Mouse (Mus musculus) testis, adult 2 months (tissue): ENCODE results near the gene Mfsd2b. TPM values are rescaled to one million over a fixed set of nuclear protein-coding genes. Genes with fewer than 3 reads are reported as not detected.

Experiments
- H3K27ac ChIP-seq: fragments of 200-500 bp; 2 replicates; pipeline ENCODE4 v1.5.1; 2012; ENCODE audit warnings: low read depth, low read length; ENCODE audit not compliant: control insufficient read depth, insufficient read depth
- H3K27me3 ChIP-seq: fragments of 200-500 bp; 2 replicates; pipeline ENCODE4 v1.6.1; 2012; ENCODE audit warnings: mild to moderate bottlenecking, low read length, moderate library complexity; ENCODE audit not compliant: control insufficient read depth, insufficient read depth
- H3K36me3 ChIP-seq: fragments of 200-500 bp; 2 replicates; pipeline ENCODE4 v1.6.1; 2012; ENCODE audit warnings: mild to moderate bottlenecking, low read length; ENCODE audit not compliant: control insufficient read depth, insufficient read depth
- H3K4me1 ChIP-seq: fragments of 200-500 bp; 2 replicates; pipeline ENCODE4 v1.6.1; 2012; ENCODE audit warnings: low read length; ENCODE audit not compliant: control insufficient read depth, insufficient read depth
- H3K4me3 ChIP-seq: fragments of 200-500 bp; 2 replicates; pipeline ENCODE4 v1.5.1; 2012; ENCODE audit warnings: low read depth, mild to moderate bottlenecking, low read length, moderate library complexity, mixed read lengths; ENCODE audit not compliant: control insufficient read depth
- CTCF ChIP-seq: fragments of 200-500 bp; IDR thresholded peaks from 2 replicates; pipeline ENCODE4 v1.5.1; 2012; ENCODE audit warnings: low read depth, mild to moderate bottlenecking, inconsistent platforms, low read length, moderate library complexity; ENCODE audit not compliant: control insufficient read depth, insufficient read depth, insufficient replicate concordance
- POLR2A ChIP-seq: fragments of 200-500 bp; IDR thresholded peaks from 2 replicates; pipeline ENCODE4 v1.6.1; 2012; ENCODE audit warnings: low read depth, mild to moderate bottlenecking, inconsistent platforms, low read length, moderate library complexity; ENCODE audit not compliant: control insufficient read depth
- polyA plus RNA-seq: library from polyadenylated mRNA; depleted of rRNA; stranded (reverse); fragments of >200 nt; gene quantifications from 2 replicates; pipeline ENCODE4 v1.2.3, GENCODE M21; 2012

Mfsd2b gene
- polyA plus RNA-seq, 1 experiment: 4.4 TPM

- TF ChIP-seq CTCF: no peak
- H3K27ac ChIP-seq: no peak overlapping the region
- H3K4me1 ChIP-seq: peaks cover 9% of the 10 kb centered on the region
- H3K4me3 ChIP-seq: no peak overlapping the region
- no peaks in the 10 kb centered on the region for H3K27me3 ChIP-seq
- no peaks in the 10 kb centered on the region for H3K36me3 ChIP-seq
Observed at GRCm38 (mm10) chr12:4872983-4873477, 1.1 kb downstream of the Mfsd2b start.

GRCm38 (mm10) chr12:4872273-4872672 is 1.9 kb downstream of the Mfsd2b start:
- no peak overlapping the region for H3K27ac ChIP-seq
- no peak for TF ChIP-seq POLR2A
- no peaks in the 10 kb centered on the region for H3K36me3 ChIP-seq
- peaks cover 9% of the 10 kb centered on the region for H3K4me1 ChIP-seq
- H3K27me3 ChIP-seq: no peaks in the 10 kb centered on the region
- no peak overlapping the region for H3K4me3 ChIP-seq

DNA sequence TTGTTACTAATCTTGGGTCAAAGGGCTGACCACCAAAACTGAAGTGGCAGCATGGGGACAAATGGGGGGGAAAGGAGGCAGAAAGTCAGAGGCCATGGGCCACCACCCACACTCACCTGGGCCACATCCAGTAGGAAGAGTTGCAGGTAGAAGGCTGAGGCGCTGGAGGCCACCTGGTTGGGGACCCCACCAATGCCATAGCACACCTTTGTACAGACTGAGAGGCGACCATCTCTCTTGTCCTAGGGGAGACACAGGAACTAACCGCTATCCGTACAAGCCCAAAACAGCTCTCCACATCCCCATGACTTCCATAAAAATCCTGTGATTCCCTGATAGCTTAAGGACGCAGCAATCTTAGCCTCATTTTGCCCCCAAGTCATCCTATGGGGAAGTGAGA is 2.9 kb downstream of the Mfsd2b start:
- H3K4me1 ChIP-seq: peaks cover 9% of the 10 kb centered on the region
- no peak overlapping the region for H3K4me3 ChIP-seq
- no peaks in the 10 kb centered on the region for H3K27me3 ChIP-seq
- H3K27ac ChIP-seq: no peak overlapping the region
- TF ChIP-seq POLR2A (no peak), CTCF (no peak)
- H3K36me3 ChIP-seq: no peaks in the 10 kb centered on the region

DNA sequence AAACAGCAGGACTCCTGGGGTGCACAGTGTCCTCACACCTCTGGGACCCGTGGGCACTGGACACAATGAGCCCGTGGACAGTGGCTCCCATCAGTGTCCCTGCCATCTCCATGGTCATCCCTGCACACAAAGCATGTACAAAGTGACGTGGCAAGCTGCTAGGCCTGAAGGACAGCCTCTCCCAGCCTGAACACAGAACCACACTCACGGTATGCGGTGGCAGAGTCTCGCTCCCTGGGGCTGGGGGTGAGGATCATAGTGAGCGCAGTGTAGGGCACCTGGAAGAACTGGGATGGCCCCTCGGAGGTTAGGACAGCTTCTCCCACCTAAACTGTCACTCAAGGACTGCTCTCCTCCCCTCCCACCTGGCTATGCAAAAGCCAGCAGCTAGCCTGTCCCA is 5.2 kb downstream of the Mfsd2b start:
- no peak for TF ChIP-seq POLR2A
- no peak for TF ChIP-seq CTCF
- Histone ChIP-seq H3K4me1 (peaks cover 5% of the 10 kb centered on the region), H3K4me3 (no peak overlapping the region), H3K27ac (no peak overlapping the region), H3K27me3 (no peaks in the 10 kb centered on the region), H3K36me3 (no peaks in the 10 kb centered on the region)

- Histone ChIP-seq H3K36me3 (no peaks in the 10 kb centered on the region), H3K4me1 (no peaks in the 10 kb centered on the region), H3K27me3 (no peaks in the 10 kb centered on the region), H3K4me3 (no peak overlapping the region), H3K27ac (no peak overlapping the region)
- TF ChIP-seq POLR2A (no peak), CTCF (no peak)
Observed at GRCm38 (mm10) chr12:4864338-4864690, 9.8 kb downstream of the Mfsd2b start.

DNA sequence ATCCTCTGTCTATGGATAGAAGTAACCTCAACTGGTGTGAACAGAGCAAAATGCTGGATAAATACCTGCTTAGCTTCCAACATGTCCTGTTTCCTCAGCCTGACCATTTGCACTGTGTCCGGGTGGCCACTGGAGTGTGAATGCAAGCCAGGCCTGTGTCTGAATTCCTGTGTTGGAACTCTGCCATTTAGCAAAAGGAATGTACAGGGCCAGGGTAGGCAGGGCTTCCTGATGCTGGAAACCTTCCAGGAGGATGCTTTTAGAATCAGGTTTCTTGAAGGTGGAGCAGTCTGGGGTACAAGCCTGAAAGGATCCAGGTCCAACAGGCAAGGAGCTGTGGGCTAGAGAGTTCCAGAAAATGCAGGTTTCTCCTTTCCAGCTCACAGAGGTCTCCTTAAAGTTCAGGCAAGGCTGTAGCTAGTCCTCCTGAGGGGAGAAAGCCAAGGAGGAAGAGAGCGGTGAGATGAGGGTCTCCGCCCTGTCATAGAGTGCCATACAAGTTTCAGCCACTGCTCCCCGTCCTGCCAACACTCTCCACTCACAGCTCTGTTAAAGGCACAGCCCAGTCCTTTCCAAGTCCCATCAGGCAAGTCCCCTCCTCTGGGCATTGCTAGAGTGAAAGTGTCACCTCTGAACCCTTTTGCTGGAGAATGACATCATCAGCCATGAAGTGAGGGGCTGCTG is 10.4 kb downstream of the Mfsd2b start:
- no peak overlapping the region for H3K4me3 ChIP-seq
- H3K27me3 ChIP-seq: no peaks in the 10 kb centered on the region
- no peaks in the 10 kb centered on the region for H3K4me1 ChIP-seq
- no peak overlapping the region for H3K27ac ChIP-seq
- H3K36me3 ChIP-seq: no peaks in the 10 kb centered on the region
- TF ChIP-seq CTCF (no peak), POLR2A (no peak)

- Histone ChIP-seq H3K27me3 (no peaks in the 10 kb centered on the region), H3K4me1 (no peaks in the 10 kb centered on the region; the same call in 1 of the 2 replicates), H3K27ac (no peak overlapping the region), H3K36me3 (no peaks in the 10 kb centered on the region), H3K4me3 (no peak overlapping the region)
- TF ChIP-seq CTCF (peak; percentile 42; the same call in 1 of the 2 replicates), POLR2A (no peak)
Observed at GRCm38 (mm10) chr12:4862672-4863071, 11.5 kb downstream of the Mfsd2b start.

DNA sequence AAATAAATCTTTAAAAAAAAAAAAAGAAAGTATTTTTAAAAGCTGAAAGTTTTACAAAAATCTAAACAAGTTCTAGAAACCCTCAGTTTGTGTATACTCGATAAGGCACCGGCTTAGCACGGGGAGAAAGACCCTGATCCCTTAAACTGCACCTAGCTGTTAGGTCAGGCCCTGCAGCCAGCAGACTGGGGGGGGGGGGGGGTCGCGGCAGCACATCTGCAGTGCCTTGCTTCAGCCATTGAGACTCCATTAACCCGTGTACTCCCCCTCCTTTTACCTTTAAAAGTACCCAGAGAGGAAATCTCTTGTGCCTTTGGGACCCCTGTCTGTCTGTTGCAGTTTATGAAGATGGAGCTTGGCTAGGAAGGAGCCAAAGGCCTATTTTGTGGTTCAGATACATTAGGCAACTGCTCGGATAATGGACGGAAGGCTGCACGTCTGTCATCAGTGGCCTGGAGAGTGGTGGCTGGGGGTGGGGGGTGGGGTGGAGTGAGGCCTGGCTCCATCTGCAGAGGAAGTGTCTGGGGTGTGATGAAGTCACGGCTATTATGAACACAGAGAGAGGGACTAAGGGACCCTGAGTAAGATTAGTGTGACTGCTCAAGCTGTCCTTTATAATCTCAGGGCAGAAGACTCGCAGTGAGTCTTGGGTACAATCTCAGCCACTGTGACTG is 14.8 kb downstream of the Mfsd2b start:
- no peak for TF ChIP-seq CTCF
- TF ChIP-seq POLR2A: no peak
- Histone ChIP-seq H3K27me3 (no peaks in the 10 kb centered on the region), H3K4me1 (no peaks in the 10 kb centered on the region; the same call in 1 of the 2 replicates), H3K27ac (no peak overlapping the region), H3K4me3 (no peak overlapping the region), H3K36me3 (no peaks in the 10 kb centered on the region)
